In genomic region chr8:95435930-95436329, GRCm38 (mm10) we compare ENCODE assay signal across 15 mouse cellular contexts. TPM values are rescaled to one million over a fixed set of nuclear protein-coding genes. Genes with fewer than 3 reads are reported as not detected.
DNase-seq lines count a peak whose midpoint lies in the region; ATAC-seq and TF ChIP-seq lines count a peak whose summit lies in the region.
"Had no signal": no experiment of that assay in that cellular context is flagged by ENCODE, and none has a peak within 500 bp of the region (broad histone marks: within the 10 kb centered on the region; RNA-seq: fewer than 3 reads in every experiment).

No protein-coding gene starts in this region.

- TF ChIP-seq CTCF in kidney, postnatal 0 days (IDR thresholded peaks at IDR 0.05; ENCODE audit: low read depth): peak; percentile 45; the same call in 1 of the 2 replicates
- TF ChIP-seq CTCF in testis, adult 2 months (IDR thresholded peaks at IDR 0.05; ENCODE audit: control insufficient read depth, insufficient read depth, insufficient replicate concordance, low read depth, low read length): no peak

- no peak for DNase-seq in kidney, postnatal 0 days (ENCODE audit: low spot score)
- no peak for DNase-seq in kidney, adult 18-20 months
- no peak for DNase-seq in testis, postnatal 14 days (ENCODE audit: low spot score)
- peak; percentile 43 for DNase-seq in R1 (ENCODE audit: low read depth, low spot score)
- DNase-seq in ovary, postnatal 14 days (ENCODE audit: low spot score): no peak
- no peak for DNase-seq in right cerebral cortex, postnatal 10 days (ENCODE audit: low spot score in 2 of 2)
- DNase-seq: cerebellum, postnatal 14 days; gastrocnemius, postnatal 36 days; heart, postnatal 10 days; liver, embryonic 13.5 days had no signal

- H3K4me1 ChIP-seq in kidney, postnatal 0 days (replicated peaks; ENCODE audit: insufficient read depth, low read length): peaks cover 14% of the 10 kb centered on the region
- 0 out of 2 replicates have a peak, but pooled peaks cover 5% of the 10 kb centered on the region for H3K4me1 ChIP-seq in testis, adult 2 months (ENCODE audit: control insufficient read depth, insufficient read depth, low read length)

- no peak for ATAC-seq in kidney, postnatal 0 days (replicated peaks; ENCODE audit: low FRiP score, low read depth)

- no peak overlapping the region for H3K4me2 ChIP-seq in kidney, postnatal 0 days (ENCODE audit: low read length)

- H3K27me3 ChIP-seq in kidney, postnatal 0 days (ENCODE audit: insufficient read depth, low read length): no peaks in the 10 kb centered on the region
- no peaks in the 10 kb centered on the region for H3K27me3 ChIP-seq in testis, adult 2 months (ENCODE audit: control insufficient read depth, insufficient read depth, low read length)
- H3K27me3 ChIP-seq: hindbrain, embryonic 13.5 days; liver, embryonic 13.5 days had no signal

- no peaks in the 10 kb centered on the region for H3K9me3 ChIP-seq in kidney, postnatal 0 days (replicated peaks; ENCODE audit: low read length)
- H3K9me3 ChIP-seq: heart, embryonic 10.5 days; hindbrain, embryonic 13.5 days; limb, embryonic 10.5 days; liver, embryonic 13.5 days; midbrain, embryonic 10.5 days had no signal

- no peaks in the 10 kb centered on the region for H3K36me3 ChIP-seq in kidney, postnatal 0 days (ENCODE audit: insufficient read depth, low read length)
- no peaks in the 10 kb centered on the region for H3K36me3 ChIP-seq in testis, adult 2 months (ENCODE audit: control insufficient read depth, insufficient read depth, low read length)
- H3K36me3 ChIP-seq: hindbrain, embryonic 13.5 days; liver, embryonic 13.5 days had no signal

- TF ChIP-seq POLR2A in testis, adult 2 months (IDR thresholded peaks at IDR 0.05; ENCODE audit: control insufficient read depth, low read depth, low read length): no peak

- WGBS in kidney, postnatal 0 days: 87% methylated on average over 3 of the region's 3 CpGs

- no peak overlapping the region for H3K27ac ChIP-seq in kidney, postnatal 0 days
- H3K27ac ChIP-seq in testis, adult 2 months (ENCODE audit: control insufficient read depth, insufficient read depth, low read depth, low read length): no peak overlapping the region
- H3K27ac ChIP-seq: liver, embryonic 13.5 days had no signal

- no peak overlapping the region for H3K9ac ChIP-seq in kidney, postnatal 0 days (ENCODE audit: low read depth, low read length)
- H3K9ac ChIP-seq: hindbrain, embryonic 13.5 days; liver, embryonic 13.5 days had no signal

- no peak overlapping the region for H3K4me3 ChIP-seq in kidney, postnatal 0 days (replicated peaks; ENCODE audit: low read depth, low read length)
- H3K4me3 ChIP-seq in testis, adult 2 months (ENCODE audit: control insufficient read depth, low read depth, low read length): peak overlapping the region; percentile 47

RNA-seq across cellular contexts. Expression of gene Cfap20, which starts 1.3 kb away (rescaled TPM):
- polyA plus RNA-seq in kidney, postnatal 0 days (2015; fragmentation: Nextera tagmentation; extraction: Ambion mirVana): 126 and 129 TPM in 2 replicates
- 103 and 106 TPM in 2 replicates for polyA plus RNA-seq in testis, adult 2 months (2012; rRNA removed)

RNA-seq across cellular contexts. Expression of gene Csnk2a2, which starts 53.9 kb away (rescaled TPM):
- 9.5 and 11.2 TPM in 2 replicates for polyA plus RNA-seq in kidney, postnatal 0 days (2015; fragmentation: Nextera tagmentation; extraction: Ambion mirVana)
- 107 and 125 TPM in 2 replicates for polyA plus RNA-seq in testis, adult 2 months (2012; rRNA removed)
